Mouse (Mus musculus): ENCODE results near the gene Olfr706.
"Not testable (repeated sequence)": the region's sequence is repeated elsewhere in the genome, so short reads cannot be mapped to it uniquely, and the experiment has no call there.

Olfr706 gene

DNA sequence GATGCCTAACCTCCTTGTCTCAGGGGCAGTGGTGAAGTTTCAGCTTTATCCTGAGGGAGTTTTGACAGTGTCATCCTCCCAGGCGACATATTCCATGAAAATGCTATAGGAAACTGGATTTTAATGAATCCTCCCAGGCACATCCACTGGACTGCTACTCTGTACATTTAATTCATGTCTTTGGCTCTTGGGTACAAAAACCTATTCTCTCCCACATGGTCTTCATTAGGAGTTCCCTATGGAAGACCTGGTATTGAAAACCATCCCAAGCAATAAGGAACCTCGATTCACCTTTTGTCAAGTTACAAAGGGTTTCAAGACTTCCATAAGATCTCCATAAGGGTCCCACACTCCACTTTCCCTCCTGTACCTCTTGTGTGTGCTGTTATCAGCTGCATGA, at the start of gene Olfr706:
TSS of gene Olfr706 (minus strand) at position 101 of the 400 bp plus-strand sequence.
- DNase-seq (ENCODE audit: low spot score) = no peak

DNA sequence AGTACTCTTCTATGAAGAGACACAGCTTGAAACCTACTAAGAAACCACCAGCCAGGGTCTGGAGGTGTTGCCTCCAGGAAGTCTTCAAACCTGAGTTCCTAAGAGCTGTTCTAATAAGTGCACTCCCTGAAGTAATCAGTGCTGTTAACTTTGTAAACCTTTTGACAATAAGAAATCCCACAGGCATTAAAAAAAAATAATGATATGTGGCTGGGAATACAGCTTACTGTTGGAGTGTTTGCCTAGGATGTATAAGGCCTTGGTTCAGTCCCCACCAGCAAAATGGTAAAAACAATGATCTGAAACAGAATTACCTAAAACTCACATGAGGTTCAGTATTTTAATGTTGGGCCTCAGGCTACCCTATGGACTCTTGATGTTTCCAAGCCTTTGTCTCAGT, 44.2 kb upstream of the Olfr706 start, which contains the start of gene Olfr709-ps1:
TSS of gene Olfr709-ps1 (minus strand) at position 101 of the 400 bp plus-strand sequence.
- DNase-seq (ENCODE audit: low spot score) = no peak

DNA sequence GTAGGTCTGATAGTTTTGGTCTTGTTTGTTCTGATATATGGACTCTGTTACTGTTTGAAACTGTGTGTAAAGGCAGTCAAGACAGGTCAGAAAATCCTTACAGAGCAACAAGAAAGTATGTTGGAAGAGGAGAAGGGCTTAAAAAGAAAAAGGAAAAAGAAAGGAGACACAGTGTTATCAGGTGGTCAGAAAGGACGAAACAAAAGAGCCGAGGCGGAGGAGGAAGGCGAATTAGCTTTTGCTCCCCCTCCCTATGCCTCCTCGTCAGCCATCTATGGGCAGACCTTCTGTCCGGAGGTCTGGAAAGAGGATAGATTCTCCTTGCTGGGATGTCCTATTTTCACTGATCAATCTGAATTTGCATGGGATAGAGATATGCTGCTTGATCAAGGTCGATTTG, 33.0 kb upstream of the Olfr706 start:
- DNase-seq (ENCODE audit: low spot score) = not testable (repeated sequence)

DNA sequence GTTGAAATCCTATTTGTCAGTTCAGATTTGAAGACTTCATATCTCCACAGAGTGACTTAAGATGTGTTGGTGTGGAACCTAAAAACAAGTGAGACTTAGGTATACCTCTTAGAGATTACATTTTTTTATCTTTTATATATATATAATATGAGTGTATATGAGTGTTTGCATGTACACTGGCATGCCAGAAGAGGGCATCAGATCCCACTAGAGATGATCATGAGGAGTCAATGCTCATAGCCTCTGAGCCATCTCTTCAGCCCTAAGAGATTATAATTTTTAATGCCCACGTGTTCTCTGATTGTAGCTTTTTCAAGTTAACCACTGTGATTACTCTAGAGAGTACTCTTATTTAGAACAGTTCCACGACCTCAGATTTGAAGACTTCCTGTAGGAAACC, 19.7 kb upstream of the Olfr706 start, which contains the start of gene Olfr1532-ps1:
TSS of gene Olfr1532-ps1 (plus strand) at position 326 of the 400 bp plus-strand sequence.
- no peak for DNase-seq (ENCODE audit: low spot score)

DNA sequence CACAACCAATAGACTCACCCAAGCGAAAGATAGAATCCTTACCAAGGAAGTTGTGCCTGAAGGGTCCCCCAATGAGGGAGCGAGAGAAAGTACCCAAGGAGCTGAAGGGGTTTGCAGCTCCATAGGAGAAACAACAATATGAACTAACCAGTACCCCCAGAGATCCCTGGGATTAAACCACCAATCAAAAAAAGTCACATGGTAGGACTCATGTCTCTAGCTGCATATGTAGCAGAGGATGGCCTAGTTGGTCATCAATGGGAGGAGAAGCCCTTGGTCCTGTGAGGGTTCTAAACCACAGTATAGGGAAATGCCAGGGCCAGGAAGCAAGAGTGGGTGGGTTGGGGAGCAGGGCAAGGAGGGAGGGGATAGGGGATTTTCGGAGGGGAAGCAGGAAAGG, 13.2 kb upstream of the Olfr706 start, which contains the start of gene Olfr707:
TSS of gene Olfr707 (minus strand) at position 101 of the 400 bp plus-strand sequence.
- not testable (repeated sequence) for DNase-seq (ENCODE audit: low spot score)

DNA sequence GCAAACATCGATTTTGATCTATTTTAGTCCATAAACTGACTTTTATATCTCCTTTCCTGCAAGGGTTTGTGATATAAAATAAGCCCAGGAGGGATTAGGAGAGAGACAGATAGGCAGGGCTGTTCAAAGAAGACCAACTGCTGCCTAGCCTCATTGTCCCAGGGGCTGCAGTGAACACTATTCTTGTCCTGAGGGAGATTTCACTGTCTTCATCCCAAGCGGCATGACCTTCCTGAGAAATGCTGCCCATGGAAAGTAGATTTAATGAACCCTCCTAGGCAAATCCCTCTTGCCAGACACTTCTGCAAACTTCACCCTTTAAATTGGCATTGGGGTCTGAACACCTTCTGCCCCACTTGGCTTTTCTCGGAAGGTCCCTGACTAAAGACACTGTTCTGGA, 11.2 kb downstream of the Olfr706 start, which contains the start of gene Olfr705:
TSS of gene Olfr705 (minus strand) at position 101 of the 400 bp plus-strand sequence.
- DNase-seq (ENCODE audit: low spot score) = no peak

DNA sequence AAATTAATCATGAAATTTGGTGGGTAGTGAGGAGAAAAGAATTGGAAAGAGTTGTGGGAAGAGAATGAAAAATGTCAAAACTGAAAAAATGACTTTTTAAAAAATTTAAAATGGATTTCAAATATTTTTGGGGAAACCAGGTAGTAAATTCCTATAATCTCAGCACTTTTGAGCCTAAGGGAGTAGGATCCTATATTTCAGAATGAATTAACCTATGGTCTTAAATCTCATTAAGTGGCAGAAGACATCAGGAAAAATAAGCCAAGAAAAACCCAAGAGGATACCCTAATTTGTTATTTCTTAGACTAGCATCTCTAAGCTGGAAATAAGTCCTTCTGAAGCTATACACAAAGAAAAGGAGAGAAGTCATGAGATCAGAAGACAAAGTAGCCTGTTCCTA, 25.1 kb downstream of the Olfr706 start, which contains the start of gene Olfr704:
TSS of gene Olfr704 (plus strand) at position 301 of the 400 bp plus-strand sequence.
- DNase-seq (ENCODE audit: low spot score) = no peak

DNA sequence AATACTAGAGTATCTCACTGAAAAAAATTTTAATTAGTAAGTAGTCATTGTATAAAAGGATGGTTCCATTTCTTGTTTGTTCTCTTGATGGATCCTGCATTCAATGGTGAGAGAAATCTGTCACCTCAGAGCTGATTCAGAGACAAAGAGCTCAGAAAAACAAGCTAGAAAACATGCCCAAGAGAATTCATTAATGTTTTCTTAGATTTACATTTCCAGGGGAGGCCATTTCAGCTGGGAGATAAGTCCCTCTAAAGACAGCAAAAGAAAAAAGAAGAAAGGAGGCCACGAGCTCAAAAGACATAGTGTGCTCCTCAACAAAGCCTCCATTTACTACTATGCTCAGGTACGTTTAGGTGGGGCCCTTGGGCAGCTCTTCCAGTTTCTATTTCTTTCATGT, 44.9 kb downstream of the Olfr706 start, which contains the start of gene Olfr703:
TSS of gene Olfr703 (plus strand) at position 301 of the 400 bp plus-strand sequence.
- DNase-seq (ENCODE audit: low spot score) = no peak

DNA sequence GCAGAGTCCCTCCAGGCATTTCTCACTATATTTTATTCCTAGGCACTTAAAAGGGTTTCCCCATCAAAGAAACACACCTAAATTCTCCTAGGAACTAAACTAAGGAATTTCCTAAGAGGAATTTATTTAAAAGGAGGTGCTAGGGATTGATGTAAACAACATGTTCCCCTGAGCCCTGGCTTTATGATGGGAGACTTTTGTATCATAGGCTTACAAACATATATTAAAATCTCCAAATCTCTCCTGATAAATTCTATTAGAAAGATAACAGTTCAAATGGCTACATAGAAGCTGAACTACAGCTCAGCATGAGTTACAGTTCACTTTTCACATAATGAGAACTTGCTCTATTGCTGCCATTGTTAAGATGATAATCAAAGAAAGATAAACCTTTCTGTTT, 54.2 kb downstream of the Olfr706 start, which contains the start of gene Olfr702:
TSS of gene Olfr702 (minus strand) at position 101 of the 400 bp plus-strand sequence.
- no peak for DNase-seq (ENCODE audit: low spot score)
